Mouse (Mus musculus) forebrain, embryonic 11.5 days (tissue): ENCODE data around the gene Mdm2. TPM values are rescaled to one million over a fixed set of nuclear protein-coding genes. Genes with fewer than 3 reads are reported as not detected.
"Not testable (repeated sequence)": the region's sequence is repeated elsewhere in the genome, so short reads cannot be mapped to it uniquely, and the experiment has no call there.

ENCODE experiments used
- ATAC-seq: fragments of 200-750 bp; cut with Nextera tagmentation; replicated peaks from 2 replicates; pipeline ENCODE4 v1.8.0; 2017; ENCODE audit warnings: moderate TSS enrichment; ENCODE audit not compliant: low FRiP score
- DNase-seq: peaks from one replicate; pipeline ENCODE4 v3.0.0-alpha.2; 2017; ENCODE audit warnings: low spot score
- H3K27ac ChIP-seq: fragments of 300-500 bp; sonication (generic); 2 replicates; pipeline ENCODE4 v1.5.1; 2014; ENCODE audit warnings: low read depth, low read length
- H3K27me3 ChIP-seq: fragments of 300-500 bp; sonication (generic); 2 replicates; pipeline ENCODE4 v1.6.1; 2014; ENCODE audit warnings: mild to moderate bottlenecking, low read length, mixed read lengths; ENCODE audit not compliant: control insufficient read depth, insufficient read depth
- H3K36me3 ChIP-seq: fragments of 300-500 bp; sonication (generic); 2 replicates; pipeline ENCODE4 v1.6.1; 2014; ENCODE audit warnings: mild to moderate bottlenecking, low read length, moderate library complexity, mixed read lengths; ENCODE audit not compliant: control insufficient read depth, insufficient read depth
- H3K4me1 ChIP-seq: fragments of 300-500 bp; sonication (generic); replicated peaks from 2 replicates; pipeline ENCODE4 v1.6.1; 2014; ENCODE audit warnings: low read length, mixed read lengths; ENCODE audit not compliant: control insufficient read depth, insufficient read depth
- H3K4me2 ChIP-seq: fragments of 300-500 bp; sonication (generic); 2 replicates; pipeline ENCODE4 v1.6.1; 2014; ENCODE audit warnings: low read depth, mild to moderate bottlenecking, low read length, moderate library complexity, mixed read lengths; ENCODE audit not compliant: severe bottlenecking
- H3K4me3 ChIP-seq: fragments of 300-500 bp; sonication (generic); 2 replicates; pipeline ENCODE4 v1.5.1; 2014; ENCODE audit warnings: low read depth, low read length
- H3K9ac ChIP-seq: fragments of 300-500 bp; sonication (generic); 2 replicates; pipeline ENCODE4 v1.6.1; 2014; ENCODE audit warnings: low read length
- H3K9me3 ChIP-seq: fragments of 300-500 bp; sonication (generic); 2 replicates; pipeline ENCODE4 v1.6.1; 2016; ENCODE audit warnings: low read length, mixed read lengths; ENCODE audit not compliant: control insufficient read depth
- WGBS: fragments of 180-500 bp; shearing (Covaris S2); extraction: QIAGEN DNeasy Blood & Tissue Kit; methylation state at CpG from one replicate; pipeline ENCODE4 v1.1.7; 2014; 5-methylcytosine and 5-hydroxymethylcytosine counted together
- polyA plus RNA-seq: library from polyadenylated mRNA; unstranded; fragments of >200 nt; fragmentation: Nextera tagmentation; extraction: Ambion mirVana; gene quantifications from 2 replicates; pipeline ENCODE4 v1.2.1, GENCODE M21; 2014

Mdm2 gene
- polyA plus RNA-seq, result 75.9 and 91.6 TPM in 2 replicates

DNA sequence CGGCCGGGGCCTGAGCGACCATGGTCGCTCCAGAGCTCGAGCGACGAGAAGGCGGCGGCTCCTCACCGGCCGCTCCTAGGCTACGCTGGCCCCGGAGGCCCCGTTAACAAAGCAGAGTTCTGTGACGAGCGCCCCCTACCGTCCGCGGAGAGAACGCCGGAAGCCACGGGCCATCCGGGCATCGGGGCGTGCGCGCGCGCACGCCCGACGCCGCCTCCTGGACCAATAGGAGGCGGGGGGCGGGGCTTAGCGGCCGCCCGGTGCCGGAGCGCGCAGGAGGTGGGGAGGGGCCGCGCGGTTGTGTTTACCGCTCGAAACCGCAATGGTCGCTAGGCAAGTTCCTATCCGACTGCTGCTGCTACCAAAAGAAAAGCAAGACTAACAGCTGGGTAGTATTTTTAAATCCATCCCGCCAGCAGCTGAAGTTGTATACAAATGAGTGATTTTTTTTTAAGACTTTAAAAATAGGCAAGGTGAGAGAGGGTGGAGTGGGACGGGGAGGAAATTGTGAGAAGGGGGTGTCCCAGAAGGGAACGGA, at the start of gene Mdm2:
Gene Mdm2, minus strand, starts transcription at position 155 of the 538 bp plus-strand sequence.
- no peaks in the 10 kb centered on the region; the same call in 1 of the 2 replicates for H3K4me1 ChIP-seq
- H3K9ac ChIP-seq, result peak within 1 kb of the TSS; percentile 100
- peak within 1 kb of the TSS; percentile 97 for H3K27ac ChIP-seq
- H3K27me3 ChIP-seq, result no peaks in the 10 kb centered on the region
- H3K4me3 ChIP-seq, result peak within 1 kb of the TSS; percentile 88
- under 1% methylated on average over 52 of the region's 52 CpGs for WGBS
- no peaks in the 10 kb centered on the region for H3K9me3 ChIP-seq
- DNase-seq, result peak; percentile 99
- no peaks in the 10 kb centered on the region; the same call in 1 of the 2 replicates for H3K36me3 ChIP-seq
- peak within 1 kb of the TSS; percentile 73 for H3K4me2 ChIP-seq
- peak; percentile 92 for ATAC-seq

DNA sequence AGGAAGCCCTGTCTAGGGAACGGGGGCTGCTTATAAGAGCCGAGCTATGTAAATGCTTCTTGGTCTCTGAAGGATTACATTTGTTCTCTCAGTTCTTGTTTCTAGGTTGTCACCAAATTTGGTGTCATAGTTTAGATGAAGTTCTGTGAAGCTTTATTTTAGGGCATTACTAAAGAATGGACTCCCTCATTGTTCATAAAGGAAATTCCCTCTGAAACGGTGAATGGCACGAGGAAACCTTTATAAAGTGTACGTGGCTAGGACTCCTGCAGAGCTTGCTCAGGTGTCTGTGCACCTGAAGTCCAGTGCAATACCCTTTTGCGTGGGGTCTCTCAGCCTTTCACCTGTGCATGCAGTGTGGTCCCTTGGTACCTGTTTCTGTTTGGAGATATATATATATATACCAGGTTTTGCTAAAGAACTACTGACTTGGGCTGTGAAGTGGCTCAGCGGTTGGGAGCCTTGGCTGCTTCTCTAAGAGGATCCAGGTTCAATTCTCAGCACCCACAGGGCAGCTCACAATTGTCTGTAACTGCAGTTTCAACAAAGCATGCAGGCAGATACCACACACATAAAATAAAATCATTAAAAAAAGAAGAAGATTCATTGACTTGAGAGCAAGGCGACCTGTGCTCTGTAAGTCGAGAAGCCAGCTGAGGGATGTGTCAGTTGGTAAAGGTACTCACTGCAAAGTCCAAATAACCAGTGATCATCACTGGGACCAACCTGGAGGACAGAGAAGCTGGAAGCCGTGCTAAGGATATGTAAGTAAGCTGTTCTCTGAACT, 49.5 kb upstream of the Mdm2 start:
- H3K36me3 ChIP-seq, result peaks cover 24% of the 10 kb centered on the region
- ATAC-seq, result no peak
- WGBS, result 95% methylated on average over 10 of the region's 10 CpGs
- no peak overlapping the region for H3K4me3 ChIP-seq
- H3K27me3 ChIP-seq, result no peaks in the 10 kb centered on the region
- no peaks in the 10 kb centered on the region for H3K4me1 ChIP-seq
- no peaks in the 10 kb centered on the region for H3K9me3 ChIP-seq
- no peak for DNase-seq
- no peak overlapping the region for H3K27ac ChIP-seq
- H3K9ac ChIP-seq, result no peak overlapping the region
- no peak overlapping the region for H3K4me2 ChIP-seq

DNA sequence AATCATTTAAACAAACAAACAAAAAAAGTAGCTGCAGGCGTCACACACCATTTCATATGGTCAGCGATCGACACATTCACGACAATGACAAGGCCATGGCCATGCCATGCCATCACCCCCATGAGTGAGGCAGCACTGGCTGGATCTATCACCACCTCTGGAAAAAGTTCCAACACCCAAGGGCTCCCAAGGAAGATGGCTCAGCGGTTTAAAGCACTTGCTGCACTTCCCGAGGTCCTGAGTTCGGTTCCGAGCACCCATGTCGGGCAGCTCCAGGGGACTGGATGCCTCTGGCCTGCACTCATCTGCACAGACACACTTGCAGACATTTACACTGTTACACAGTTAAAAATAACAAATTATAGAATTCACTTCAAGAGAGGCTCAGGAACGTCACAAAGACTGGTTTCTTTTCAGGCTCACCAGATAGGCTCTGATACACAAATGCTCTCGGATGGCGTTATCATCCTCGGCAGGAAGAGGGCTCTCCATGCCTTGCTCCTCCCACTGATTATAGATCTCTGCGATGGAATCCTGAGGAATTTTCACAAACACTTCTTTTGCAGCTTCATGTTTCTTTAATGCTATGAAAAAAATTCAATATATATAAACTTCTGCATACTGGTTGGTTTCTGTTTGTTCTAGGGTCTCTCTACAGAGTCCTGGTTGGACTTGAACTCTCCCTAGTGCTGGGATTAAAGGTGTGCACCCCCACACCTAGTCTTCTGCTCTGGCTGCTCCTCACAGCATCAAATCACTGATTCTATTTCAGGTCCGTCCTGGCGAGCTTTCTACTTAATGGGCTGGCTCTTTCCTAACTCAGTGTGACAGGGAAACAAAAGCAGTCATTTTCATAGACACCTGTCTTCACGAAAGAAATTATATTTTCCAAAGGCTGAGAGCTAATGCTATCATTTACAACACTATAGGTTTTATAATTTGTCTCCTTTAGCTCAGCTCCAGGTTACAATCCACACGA, 48.5 kb upstream of the Mdm2 start:
- WGBS, result 91% methylated on average over 18 of the region's 18 CpGs
- Histone ChIP-seq H3K9ac (no peak overlapping the region), H3K4me3 (no peak overlapping the region), H3K4me1 (no peaks in the 10 kb centered on the region), H3K27me3 (no peaks in the 10 kb centered on the region), H3K36me3 (peaks cover 26% of the 10 kb centered on the region), H3K27ac (no peak overlapping the region), H3K4me2 (no peak overlapping the region), H3K9me3 (no peaks in the 10 kb centered on the region)
- DNase-seq, result no peak
- no peak for ATAC-seq

DNA sequence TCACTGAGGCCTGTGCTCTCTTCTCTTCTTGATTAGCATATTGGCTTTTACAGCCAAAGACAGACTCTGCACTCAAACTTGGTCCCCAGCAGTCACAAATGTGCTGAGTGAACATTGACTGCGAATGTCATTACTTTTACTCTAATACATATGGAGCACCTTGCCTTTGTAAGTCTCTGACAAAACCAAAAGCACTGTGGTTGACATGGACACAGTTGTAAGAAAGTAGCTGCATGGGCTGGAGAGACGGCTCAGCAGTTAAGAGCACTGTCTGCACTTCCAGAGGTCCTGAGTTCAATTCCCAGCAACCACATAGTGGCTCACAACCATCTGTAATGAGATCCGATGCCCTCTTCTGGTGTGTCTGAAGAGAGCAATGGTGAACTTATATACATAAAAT, 47.8 kb upstream of the Mdm2 start:
- not testable (repeated sequence) for H3K27me3 ChIP-seq, H3K9ac ChIP-seq, H3K4me1 ChIP-seq, H3K4me3 ChIP-seq, H3K27ac ChIP-seq, DNase-seq, H3K9me3 ChIP-seq, H3K4me2 ChIP-seq, ATAC-seq
- peaks cover 26% of the 10 kb centered on the region for H3K36me3 ChIP-seq
- WGBS, result 89% methylated on average over 3 of the region's 3 CpGs

DNA sequence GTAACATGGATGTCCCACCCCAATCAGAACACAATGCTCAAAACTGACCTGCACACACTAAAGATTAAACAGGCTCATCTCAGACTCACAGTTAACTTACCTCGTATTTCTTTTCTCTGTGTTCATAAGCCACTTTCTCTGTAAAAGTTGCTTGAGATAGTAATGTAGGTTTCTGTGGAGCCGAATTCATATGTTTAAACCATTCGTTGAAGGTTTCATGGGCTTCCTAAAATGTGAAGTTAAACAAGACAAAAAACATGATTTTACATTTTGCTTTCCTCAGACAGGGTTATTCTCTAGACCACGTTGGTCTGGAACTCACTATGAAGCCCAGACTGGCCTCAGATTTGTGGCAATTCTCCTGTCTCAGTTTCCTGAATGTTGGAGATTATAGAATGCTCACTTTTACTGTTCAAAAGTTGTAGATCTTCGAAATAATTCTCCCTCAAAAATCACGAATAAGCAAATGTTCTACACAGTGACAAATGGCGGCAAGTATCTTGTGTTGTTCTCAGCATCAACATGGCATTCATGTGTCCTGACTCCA, 47.3 kb upstream of the Mdm2 start:
- Histone ChIP-seq H3K27ac (no peak overlapping the region), H3K4me1 (no peaks in the 10 kb centered on the region), H3K4me2 (no peak overlapping the region), H3K9ac (no peak overlapping the region), H3K4me3 (no peak overlapping the region), H3K9me3 (no peaks in the 10 kb centered on the region), H3K27me3 (no peaks in the 10 kb centered on the region), H3K36me3 (peaks cover 26% of the 10 kb centered on the region)
- ATAC-seq (no peak), DNase-seq (no peak)
- 91% methylated on average over 7 of the region's 7 CpGs for WGBS

DNA sequence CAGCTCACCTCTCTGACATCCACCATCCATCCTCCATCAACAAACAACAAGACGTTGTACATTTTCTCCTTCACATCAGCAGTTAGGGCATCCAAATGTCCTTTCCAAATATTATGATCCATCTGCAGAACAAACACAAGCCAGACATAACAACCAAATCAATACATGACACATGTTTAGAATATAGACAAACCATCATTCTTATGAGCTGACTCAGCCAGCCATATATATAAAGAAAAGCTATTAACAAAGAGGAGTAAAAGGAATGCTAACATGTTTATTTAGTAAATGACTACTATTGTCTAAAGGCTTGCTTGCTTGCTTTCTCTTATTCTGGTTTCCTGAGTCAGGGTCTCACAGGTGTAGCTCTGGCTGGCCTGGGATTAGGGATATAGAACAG, 46.7 kb upstream of the Mdm2 start:
- WGBS, result 96% methylated on average over 1 of the region's 1 CpGs
- no peak for ATAC-seq

DNA sequence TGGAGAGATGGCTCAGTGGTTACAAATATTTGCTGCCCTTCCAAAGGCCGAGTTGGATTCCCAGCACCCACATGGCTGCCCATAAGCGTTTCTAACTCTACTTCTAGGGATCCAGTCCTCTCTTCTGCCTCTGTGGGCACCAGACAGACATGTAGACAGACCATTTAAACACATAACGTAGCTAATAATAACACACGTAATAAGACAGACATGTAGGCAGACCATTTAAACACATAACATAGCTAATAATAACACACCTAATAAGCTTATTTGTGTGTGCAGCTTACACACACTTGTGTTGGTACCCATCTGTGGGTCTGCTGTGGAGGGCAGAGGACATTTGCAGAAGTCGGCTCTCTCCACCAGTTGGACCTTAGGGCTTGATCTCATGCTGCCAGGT, 46.2 kb upstream of the Mdm2 start:
- peaks cover 26% of the 10 kb centered on the region for H3K36me3 ChIP-seq

More for the DNA sequence above, 46.7 kb upstream of the Mdm2 start:
- Histone ChIP-seq H3K27ac (no peak overlapping the region), H3K4me2 (no peak overlapping the region), H3K36me3 (peaks cover 26% of the 10 kb centered on the region), H3K9me3 (no peaks in the 10 kb centered on the region), H3K27me3 (no peaks in the 10 kb centered on the region), H3K9ac (no peak overlapping the region), H3K4me1 (no peaks in the 10 kb centered on the region), H3K4me3 (no peak overlapping the region)
- no peak for DNase-seq

DNA sequence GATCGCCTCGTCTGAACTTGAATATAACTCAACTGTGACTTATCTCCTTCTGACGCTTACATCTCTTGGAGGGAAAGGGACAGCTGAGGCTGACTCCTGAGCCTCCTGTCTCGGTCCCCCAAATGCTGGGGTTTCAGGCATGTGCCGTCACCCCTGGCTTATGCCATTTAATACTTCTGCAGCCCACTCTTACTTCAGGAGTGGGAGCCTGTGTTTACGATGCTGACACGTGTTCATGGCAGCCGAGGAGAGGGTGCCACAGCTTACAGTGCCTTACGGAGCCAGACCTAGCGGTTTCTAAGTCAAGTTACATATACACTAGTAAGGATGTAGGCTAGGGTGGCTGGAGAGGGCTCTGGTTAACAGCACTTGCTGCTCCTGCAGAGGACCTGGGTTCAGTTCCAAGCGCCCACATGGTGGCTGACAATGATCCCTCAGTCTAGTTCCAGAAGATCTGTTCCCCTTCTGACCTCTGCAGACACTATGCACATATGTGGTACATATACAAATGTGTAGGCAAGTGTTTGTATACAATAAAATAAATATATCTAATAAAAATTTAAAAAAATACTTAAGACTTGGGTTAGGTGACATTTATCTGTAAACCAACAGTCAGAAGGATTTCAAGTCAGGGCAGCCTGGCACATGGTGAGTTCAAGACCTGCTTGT, 45.4 kb upstream of the Mdm2 start:
- WGBS, result 94% methylated on average over 11 of the region's 11 CpGs
- Histone ChIP-seq H3K4me3 (no peak overlapping the region), H3K27me3 (no peaks in the 10 kb centered on the region), H3K9me3 (no peaks in the 10 kb centered on the region), H3K4me2 (no peak overlapping the region), H3K27ac (no peak overlapping the region), H3K4me1 (no peaks in the 10 kb centered on the region), H3K9ac (no peak overlapping the region), H3K36me3 (peaks cover 27% of the 10 kb centered on the region)
- ATAC-seq, result no peak
- DNase-seq, result no peak

More for the DNA sequence above, 46.2 kb upstream of the Mdm2 start:
- no peak overlapping the region for H3K4me3 ChIP-seq
- WGBS, result 91% methylated on average over 5 of the region's 5 CpGs
- no peaks in the 10 kb centered on the region for H3K4me1 ChIP-seq
- no peaks in the 10 kb centered on the region for H3K27me3 ChIP-seq
- H3K9me3 ChIP-seq, result no peaks in the 10 kb centered on the region
- no peak overlapping the region for H3K27ac ChIP-seq
- DNase-seq (no peak), ATAC-seq (no peak)
- no peak overlapping the region for H3K9ac ChIP-seq
- no peak overlapping the region for H3K4me2 ChIP-seq
